Mouse (Mus musculus) lung, embryonic 16.5 days (tissue): ENCODE results near the gene Cyp17a1. TPM values are rescaled to one million over a fixed set of nuclear protein-coding genes. Genes with fewer than 3 reads are reported as not detected.

Source experiments
- ATAC-seq: fragments of 200-750 bp; cut with Nextera tagmentation; 2 replicates; pipeline ENCODE4 v1.8.0; 2017; ENCODE audit warnings: low read depth, mild to moderate bottlenecking, moderate library complexity
- H3K27ac ChIP-seq: fragments of 300-500 bp; sonication (generic); 2 replicates; pipeline ENCODE4 v1.5.1; 2014; ENCODE audit warnings: mild to moderate bottlenecking, control low read depth, low read length
- H3K27me3 ChIP-seq: fragments of 300-500 bp; sonication (generic); 2 replicates; pipeline ENCODE4 v1.6.1; 2014; ENCODE audit warnings: low read depth, low read length, mixed read lengths; ENCODE audit not compliant: control insufficient read depth, insufficient read depth
- H3K36me3 ChIP-seq: fragments of 300-500 bp; sonication (generic); 2 replicates; pipeline ENCODE4 v1.6.1; 2014; ENCODE audit warnings: low read length; ENCODE audit not compliant: control insufficient read depth, insufficient read depth
- H3K4me1 ChIP-seq: fragments of 300-500 bp; sonication (generic); replicated peaks from 2 replicates; pipeline ENCODE4 v1.6.1; 2014; ENCODE audit warnings: low read length, mixed read lengths; ENCODE audit not compliant: control insufficient read depth, insufficient read depth
- H3K4me2 ChIP-seq: fragments of 300-500 bp; sonication (generic); 2 replicates; pipeline ENCODE4 v1.6.1; 2014; ENCODE audit warnings: low read depth, low read length, control low read depth
- H3K4me3 ChIP-seq: fragments of 300-500 bp; sonication (generic); 2 replicates; pipeline ENCODE4 v1.5.1; 2014; ENCODE audit warnings: mild to moderate bottlenecking, low read length, control low read depth
- H3K9ac ChIP-seq: fragments of 300-500 bp; sonication (generic); 2 replicates; pipeline ENCODE4 v1.6.1; 2014; ENCODE audit warnings: low read length, control low read depth
- H3K9me3 ChIP-seq: fragments of 300-500 bp; sonication (generic); 2 replicates; pipeline ENCODE4 v1.6.1; 2016; ENCODE audit warnings: low read length; ENCODE audit not compliant: control insufficient read depth
- WGBS: fragments of 180-500 bp; shearing (Covaris S2); extraction: QIAGEN DNeasy Blood & Tissue Kit; methylation state at CpG from one replicate; pipeline ENCODE4 v1.1.7; 2014; 5-methylcytosine and 5-hydroxymethylcytosine counted together
- polyA plus RNA-seq: library from polyadenylated mRNA; unstranded; fragments of >200 nt; fragmentation: Nextera tagmentation; extraction: Ambion mirVana; gene quantifications from 2 replicates; pipeline ENCODE4 v1.2.1, GENCODE M21; 2015

The Cyp17a1 gene
- polyA plus RNA-seq, 1 experiment from 2014 or later, result 0.09 TPM

- Histone ChIP-seq H3K4me2 (no peak overlapping the region), H3K27ac (no peak overlapping the region), H3K9ac (no peak overlapping the region), H3K4me3 (no peak overlapping the region), H3K36me3 (no peaks in the 10 kb centered on the region), H3K9me3 (no peaks in the 10 kb centered on the region), H3K27me3 (no peaks in the 10 kb centered on the region), H3K4me1 (no peaks in the 10 kb centered on the region)
- WGBS, result 45% methylated on average over 12 of the region's 12 CpGs
- ATAC-seq, result no peak
Measured at GRCm38 (mm10) chr19:46679720-46680383, 6.9 kb upstream of the Cyp17a1 start.

- no peak for ATAC-seq
- H3K36me3 ChIP-seq, result no peaks in the 10 kb centered on the region
- WGBS, result 78% methylated on average over 3 of the region's 3 CpGs
- H3K27ac ChIP-seq, result no peak overlapping the region
- H3K4me2 ChIP-seq, result no peak overlapping the region
- no peak overlapping the region for H3K9ac ChIP-seq
- no peak overlapping the region for H3K4me3 ChIP-seq
- no peaks in the 10 kb centered on the region for H3K9me3 ChIP-seq
- H3K4me1 ChIP-seq, result peaks cover 2% of the 10 kb centered on the region; the same call in 1 of the 2 replicates
- no peaks in the 10 kb centered on the region for H3K27me3 ChIP-seq
Measured at GRCm38 (mm10) chr19:46675641-46676040, 2.7 kb upstream of the Cyp17a1 start.

DNA sequence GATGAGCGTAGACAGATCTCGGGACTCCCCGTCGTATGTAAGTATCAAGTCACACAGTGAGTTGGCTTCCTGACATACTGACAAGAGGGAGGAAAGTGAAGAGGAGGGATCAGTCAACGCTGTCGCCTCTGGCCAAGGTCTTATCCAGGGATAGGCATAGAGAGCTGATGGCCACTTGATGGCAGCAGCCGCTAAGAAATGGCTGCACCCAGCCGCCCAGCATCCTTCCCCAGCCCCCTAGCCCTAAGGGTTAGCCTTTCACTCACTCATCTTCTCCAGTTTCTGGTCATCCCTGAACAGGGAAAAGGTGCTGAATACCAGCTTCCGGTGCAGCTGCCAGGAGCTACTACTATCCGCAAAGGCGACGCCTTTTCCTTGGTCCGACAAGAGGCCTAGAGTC, 2.3 kb downstream of the Cyp17a1 start:
- Histone ChIP-seq H3K27ac (no peak overlapping the region), H3K4me3 (no peak overlapping the region), H3K36me3 (no peaks in the 10 kb centered on the region), H3K4me2 (no peak overlapping the region), H3K9me3 (no peaks in the 10 kb centered on the region), H3K9ac (no peak overlapping the region), H3K27me3 (no peaks in the 10 kb centered on the region), H3K4me1 (peaks cover 2% of the 10 kb centered on the region; the same call in 1 of the 2 replicates)
- ATAC-seq, result peak; percentile 74; the same call in 1 of the 2 replicates
- 21% methylated on average over 13 of the region's 13 CpGs for WGBS

GRCm38 (mm10) chr19:46669802-46670201, 3.2 kb downstream of the Cyp17a1 start:
- Histone ChIP-seq H3K9ac (no peak overlapping the region), H3K9me3 (no peaks in the 10 kb centered on the region), H3K36me3 (no peaks in the 10 kb centered on the region), H3K4me3 (no peak overlapping the region), H3K27ac (no peak overlapping the region), H3K4me1 (peaks cover 2% of the 10 kb centered on the region; the same call in 1 of the 2 replicates), H3K4me2 (no peak overlapping the region), H3K27me3 (no peaks in the 10 kb centered on the region)
- ATAC-seq, result no peak
- WGBS, result 41% methylated on average over 5 of the region's 5 CpGs

DNA sequence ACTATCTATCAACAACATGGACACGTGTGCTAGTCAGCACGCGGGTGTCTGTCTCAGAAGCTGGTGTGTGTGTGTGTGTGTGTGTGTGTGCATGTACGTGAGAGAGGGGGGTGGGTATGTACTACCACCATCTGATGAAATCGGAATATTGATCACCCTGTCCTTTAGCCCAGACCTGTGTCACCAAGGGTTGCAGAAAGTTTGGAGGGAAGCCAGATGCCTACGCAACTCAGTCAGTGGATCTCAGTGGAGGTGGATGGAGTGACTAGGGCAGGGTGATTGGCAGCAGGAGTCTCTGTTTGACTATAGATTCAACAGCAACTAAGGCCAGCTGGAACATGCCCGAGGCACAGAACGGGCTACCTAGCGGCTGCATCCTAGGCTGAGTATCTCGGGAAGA, 4.7 kb downstream of the Cyp17a1 start:
- Histone ChIP-seq H3K36me3 (no peaks in the 10 kb centered on the region), H3K4me3 (no peak overlapping the region), H3K4me2 (no peak overlapping the region), H3K27ac (no peak overlapping the region), H3K4me1 (peaks cover 2% of the 10 kb centered on the region; the same call in 1 of the 2 replicates), H3K27me3 (no peaks in the 10 kb centered on the region), H3K9me3 (no peaks in the 10 kb centered on the region), H3K9ac (no peak overlapping the region)
- 82% methylated on average over 10 of the region's 10 CpGs for WGBS
- ATAC-seq, result 0 out of 2 replicates have a peak, but pooled peaks have one; percentile 10

DNA sequence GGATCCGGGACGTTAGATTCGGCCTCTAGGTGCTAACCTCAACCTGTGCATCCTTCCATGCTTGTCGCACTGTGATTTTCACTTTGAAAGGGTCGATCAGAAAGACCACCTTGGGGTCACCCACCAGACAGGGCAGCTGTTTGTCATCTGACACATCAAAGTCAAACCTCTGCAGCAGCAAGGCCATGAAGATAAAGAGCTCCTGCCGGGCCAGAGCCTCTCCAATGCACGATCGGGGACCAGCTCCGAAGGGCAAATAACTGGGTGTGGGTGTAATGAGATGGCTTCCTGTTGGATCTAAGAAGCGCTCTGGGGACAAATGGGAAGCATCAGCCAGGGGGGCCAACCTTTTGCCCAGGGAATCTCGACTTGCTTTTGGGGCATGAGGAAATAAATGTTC, 5.7 kb downstream of the Cyp17a1 start:
- Histone ChIP-seq H3K4me1 (no peaks in the 10 kb centered on the region), H3K27ac (no peak overlapping the region), H3K4me2 (no peak overlapping the region), H3K9ac (no peak overlapping the region), H3K4me3 (no peak overlapping the region), H3K27me3 (no peaks in the 10 kb centered on the region), H3K36me3 (no peaks in the 10 kb centered on the region), H3K9me3 (no peaks in the 10 kb centered on the region)
- no peak for ATAC-seq
- WGBS, result 45% methylated on average over 11 of the region's 11 CpGs

GRCm38 (mm10) chr19:46665474-46665873, 7.5 kb downstream of the Cyp17a1 start:
- H3K27ac ChIP-seq, result no peak overlapping the region
- 65% methylated on average over 7 of the region's 7 CpGs for WGBS
- H3K9ac ChIP-seq, result no peak overlapping the region
- no peak overlapping the region for H3K4me2 ChIP-seq
- no peaks in the 10 kb centered on the region for H3K27me3 ChIP-seq
- no peaks in the 10 kb centered on the region for H3K36me3 ChIP-seq
- no peaks in the 10 kb centered on the region for H3K9me3 ChIP-seq
- no peaks in the 10 kb centered on the region for H3K4me1 ChIP-seq
- ATAC-seq, result no peak
- no peak overlapping the region for H3K4me3 ChIP-seq

DNA sequence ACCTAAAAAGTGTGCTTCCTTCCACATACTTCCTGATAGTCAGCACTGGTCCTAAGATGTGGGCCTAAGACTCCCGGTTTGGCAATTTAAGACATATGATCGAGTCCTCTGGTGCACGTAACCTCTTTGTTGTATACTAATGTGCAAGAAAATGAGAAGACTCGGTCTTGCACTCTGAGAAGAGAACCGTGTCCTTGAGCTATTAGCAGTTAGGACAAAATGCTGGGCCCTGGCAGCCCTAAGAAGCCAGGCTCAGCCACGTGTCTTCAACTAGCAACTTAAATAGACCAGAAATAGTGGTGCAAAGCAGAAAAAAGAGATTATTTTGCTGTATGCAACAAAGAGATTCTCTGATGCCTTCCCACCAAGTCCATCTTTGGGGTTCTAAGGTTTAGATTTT, 10.2 kb downstream of the Cyp17a1 start:
- Histone ChIP-seq H3K9me3 (no peaks in the 10 kb centered on the region), H3K4me2 (no peak overlapping the region), H3K4me3 (no peak overlapping the region), H3K36me3 (no peaks in the 10 kb centered on the region; the same call in 1 of the 2 replicates), H3K27ac (no peak overlapping the region), H3K27me3 (no peaks in the 10 kb centered on the region), H3K9ac (no peak overlapping the region), H3K4me1 (no peaks in the 10 kb centered on the region)
- ATAC-seq, result no peak
- WGBS, result 73% methylated on average over 6 of the region's 6 CpGs

DNA sequence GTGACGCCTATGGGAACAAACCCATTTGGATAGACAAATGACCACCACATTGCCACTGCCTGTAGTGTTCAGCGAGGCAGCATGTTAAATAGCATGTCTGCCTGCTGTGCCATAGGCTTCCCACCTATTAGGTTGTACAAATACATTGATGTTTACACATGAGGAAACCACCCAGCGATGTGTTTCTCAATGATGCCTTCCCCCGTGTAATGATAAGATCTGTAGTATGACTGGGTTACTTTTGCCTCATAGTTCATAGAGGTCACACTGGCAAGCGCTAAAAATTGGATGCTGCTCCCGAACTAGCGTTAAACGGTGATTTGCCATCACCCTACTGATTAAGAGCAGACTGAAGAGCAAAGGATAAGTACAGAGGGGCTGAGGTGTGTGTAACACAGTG, 10.8 kb downstream of the Cyp17a1 start:
- WGBS, result 53% methylated on average over 8 of the region's 8 CpGs
- no peak overlapping the region for H3K4me2 ChIP-seq
- H3K9me3 ChIP-seq, result no peaks in the 10 kb centered on the region
- no peak overlapping the region for H3K4me3 ChIP-seq
- no peaks in the 10 kb centered on the region; the same call in 1 of the 2 replicates for H3K36me3 ChIP-seq
- H3K27me3 ChIP-seq, result no peaks in the 10 kb centered on the region
- H3K27ac ChIP-seq, result no peak overlapping the region
- ATAC-seq, result no peak
- H3K4me1 ChIP-seq, result no peaks in the 10 kb centered on the region
- no peak overlapping the region for H3K9ac ChIP-seq
